Mouse (Mus musculus): ENCODE data around the gene Bmp6.

GRCm38 (mm10) chr13:38320354-38320753 lies 24.6 kb upstream of the Bmp6 start:
- TF ChIP-seq CTCF (IDR thresholded peaks at IDR 0.05; ENCODE audit: insufficient read depth, low read depth, low read length) (no peak), POLR2A (IDR thresholded peaks at IDR 0.05; ENCODE audit: insufficient read depth, low read depth, low read length) (no peak)

Data from olfactory bulb, adult 2 months (tissue).